Mouse (Mus musculus): ENCODE data around the gene Mtfp1. TPM values are rescaled to one million over a fixed set of nuclear protein-coding genes. Genes with fewer than 3 reads are reported as not detected.

The Mtfp1 gene
- polyA plus RNA-seq, 1 experiment from 2014 or later = 32.2 TPM

- Histone ChIP-seq H3K36me3 (no peaks in the 10 kb centered on the region), H3K27ac (no peak within 1 kb of the TSS), H3K9ac (no peak within 1 kb of the TSS), H3K9me3 (no peaks in the 10 kb centered on the region), H3K4me3 (replicated peaks) (no peak within 1 kb of the TSS), H3K4me2 (replicated peaks) (no peak within 1 kb of the TSS), H3K27me3 (replicated peaks) (peaks cover 6% of the 10 kb centered on the region; the same call in 1 of the 2 replicates), H3K4me1 (replicated peaks) (no peaks in the 10 kb centered on the region)
- no peak for ATAC-seq
- WGBS = 48% methylated on average over 5 of the region's 5 CpGs
Observed at GRCm38 (mm10) chr11:4064627-4065122, 30.6 kb downstream of the Mtfp1 start, which contains the start of gene Sec14l3. TSS of gene Sec14l3 (plus strand) at chr11:4064841.

- no peaks in the 10 kb centered on the region for H3K4me1 ChIP-seq (replicated peaks)
Observed at GRCm38 (mm10) chr11:4062981-4063380, 32.3 kb downstream of the Mtfp1 start.

GRCm38 (mm10) chr11:4062523-4062922 is 32.7 kb downstream of the Mtfp1 start:
- Histone ChIP-seq H3K27me3 (replicated peaks) (peaks cover 6% of the 10 kb centered on the region; the same call in 1 of the 2 replicates), H3K27ac (no peak overlapping the region), H3K36me3 (no peaks in the 10 kb centered on the region), H3K4me2 (replicated peaks) (no peak overlapping the region), H3K4me1 (replicated peaks) (no peaks in the 10 kb centered on the region), H3K4me3 (replicated peaks) (no peak overlapping the region), H3K9ac (no peak overlapping the region), H3K9me3 (no peaks in the 10 kb centered on the region)
- ATAC-seq = no peak
- 87% methylated on average over 4 of the region's 4 CpGs for WGBS

More at GRCm38 (mm10) chr11:4062981-4063380, 32.3 kb downstream of the Mtfp1 start:
- no peak overlapping the region for H3K4me3 ChIP-seq (replicated peaks)
- no peak overlapping the region for H3K9ac ChIP-seq
- WGBS = 45% methylated on average over 6 of the region's 6 CpGs
- no peak overlapping the region for H3K4me2 ChIP-seq (replicated peaks)
- H3K9me3 ChIP-seq = no peaks in the 10 kb centered on the region
- peaks cover 6% of the 10 kb centered on the region; the same call in 1 of the 2 replicates for H3K27me3 ChIP-seq (replicated peaks)
- no peak overlapping the region for H3K27ac ChIP-seq
- no peak for ATAC-seq
- H3K36me3 ChIP-seq = no peaks in the 10 kb centered on the region

GRCm38 (mm10) chr11:4060866-4061575 is 34.2 kb downstream of the Mtfp1 start:
- no peak for ATAC-seq
- no peak overlapping the region for H3K9ac ChIP-seq
- no peak overlapping the region for H3K27ac ChIP-seq
- no peaks in the 10 kb centered on the region for H3K36me3 ChIP-seq
- whole genome bisulfite sequencing = 60% methylated on average over 5 of the region's 5 CpGs
- H3K4me3 ChIP-seq (replicated peaks) = no peak overlapping the region
- H3K27me3 ChIP-seq (replicated peaks) = peaks cover 6% of the 10 kb centered on the region; the same call in 1 of the 2 replicates
- H3K4me2 ChIP-seq (replicated peaks) = no peak overlapping the region
- no peaks in the 10 kb centered on the region for H3K9me3 ChIP-seq
- H3K4me1 ChIP-seq (replicated peaks) = no peaks in the 10 kb centered on the region

GRCm38 (mm10) chr11:4053586-4053985 is 41.7 kb downstream of the Mtfp1 start:
- no peak overlapping the region for H3K4me3 ChIP-seq (replicated peaks)
- WGBS = 22% methylated on average over 5 of the region's 5 CpGs
- H3K9ac ChIP-seq = no peak overlapping the region
- no peaks in the 10 kb centered on the region for H3K27me3 ChIP-seq (replicated peaks)
- H3K27ac ChIP-seq = no peak overlapping the region
- peak; percentile 59; the same call in 1 of the 2 replicates for ATAC-seq
- H3K9me3 ChIP-seq = no peaks in the 10 kb centered on the region
- H3K4me1 ChIP-seq (replicated peaks) = no peaks in the 10 kb centered on the region
- H3K36me3 ChIP-seq = no peaks in the 10 kb centered on the region
- no peak overlapping the region for H3K4me2 ChIP-seq (replicated peaks)

GRCm38 (mm10) chr11:4048438-4048837 is 46.8 kb downstream of the Mtfp1 start:
- Histone ChIP-seq H3K4me2 (replicated peaks) (no peak overlapping the region), H3K9me3 (no peaks in the 10 kb centered on the region), H3K4me1 (replicated peaks) (no peaks in the 10 kb centered on the region), H3K9ac (no peak overlapping the region), H3K36me3 (no peaks in the 10 kb centered on the region), H3K27ac (no peak overlapping the region), H3K4me3 (replicated peaks) (no peak overlapping the region), H3K27me3 (replicated peaks) (no peaks in the 10 kb centered on the region)
- no peak for ATAC-seq
- 91% methylated on average over 6 of the region's 6 CpGs for whole genome bisulfite sequencing

GRCm38 (mm10) chr11:4047766-4048165 is 47.5 kb downstream of the Mtfp1 start:
- no peaks in the 10 kb centered on the region for H3K27me3 ChIP-seq (replicated peaks)

GRCm38 (mm10) chr11:4046526-4046925 is 48.7 kb downstream of the Mtfp1 start:
- Histone ChIP-seq H3K27me3 (replicated peaks) (no peaks in the 10 kb centered on the region), H3K9ac (no peak overlapping the region), H3K27ac (no peak overlapping the region), H3K4me1 (replicated peaks) (no peaks in the 10 kb centered on the region), H3K4me2 (replicated peaks) (no peak overlapping the region), H3K9me3 (no peaks in the 10 kb centered on the region), H3K36me3 (no peaks in the 10 kb centered on the region), H3K4me3 (replicated peaks) (no peak overlapping the region)
- ATAC-seq = 0 out of 2 replicates have a peak, but pooled peaks have one; percentile 43
- WGBS = 46% methylated on average over 5 of the region's 5 CpGs

More at GRCm38 (mm10) chr11:4047766-4048165, 47.5 kb downstream of the Mtfp1 start:
- 93% methylated on average over 2 of the region's 2 CpGs for WGBS
- no peak overlapping the region for H3K4me2 ChIP-seq (replicated peaks)
- no peaks in the 10 kb centered on the region for H3K9me3 ChIP-seq
- no peak overlapping the region for H3K9ac ChIP-seq
- no peak overlapping the region for H3K4me3 ChIP-seq (replicated peaks)
- ATAC-seq = no peak
- H3K27ac ChIP-seq = no peak overlapping the region
- no peaks in the 10 kb centered on the region for H3K4me1 ChIP-seq (replicated peaks)
- H3K36me3 ChIP-seq = no peaks in the 10 kb centered on the region

- H3K9ac ChIP-seq = no peak overlapping the region
- 92% methylated on average over 7 of the region's 7 CpGs for WGBS
- no peak overlapping the region for H3K4me2 ChIP-seq (replicated peaks)
- no peak overlapping the region for H3K27ac ChIP-seq
- no peaks in the 10 kb centered on the region for H3K36me3 ChIP-seq
- no peaks in the 10 kb centered on the region for H3K9me3 ChIP-seq
- no peaks in the 10 kb centered on the region for H3K4me1 ChIP-seq (replicated peaks)
- ATAC-seq = no peak
- H3K27me3 ChIP-seq (replicated peaks) = no peaks in the 10 kb centered on the region
- no peak overlapping the region for H3K4me3 ChIP-seq (replicated peaks)
Observed at GRCm38 (mm10) chr11:4043081-4043480, 52.2 kb downstream of the Mtfp1 start.

Other genes starting within 250 kb of the Mtfp1 start
- 0.50 and 1.1 TPM in 2 replicates for gene Osbp2, start 231.5 kb downstream of the Mtfp1 start, polyA plus RNA-seq (2015; fragmentation: Nextera tagmentation; extraction: Ambion mirVana)
- gene 4921536K21Rik, start 200.3 kb downstream of the Mtfp1 start, polyA plus RNA-seq (2015; fragmentation: Nextera tagmentation; extraction: Ambion mirVana) = 0.27 and 0.29 TPM in 2 replicates
- gene Dusp18, start 200.2 kb downstream of the Mtfp1 start, polyA plus RNA-seq (2015; fragmentation: Nextera tagmentation; extraction: Ambion mirVana) = 6.4 and 7.0 TPM in 2 replicates
- gene Slc35e4, start 180.8 kb downstream of the Mtfp1 start, polyA plus RNA-seq (2015; fragmentation: Nextera tagmentation; extraction: Ambion mirVana) = 3.2 and 3.4 TPM in 2 replicates
- gene Tcn2, start 163.3 kb downstream of the Mtfp1 start, polyA plus RNA-seq (2015; fragmentation: Nextera tagmentation; extraction: Ambion mirVana) = 57.5 and 63.7 TPM in 2 replicates
- 81.3 and 84.1 TPM in 2 replicates for gene Pes1, start 131.5 kb downstream of the Mtfp1 start, polyA plus RNA-seq (2015; fragmentation: Nextera tagmentation; extraction: Ambion mirVana)
- not detected in 2 replicates for gene 4930556J24Rik, start 118.7 kb downstream of the Mtfp1 start, polyA plus RNA-seq (2015; fragmentation: Nextera tagmentation; extraction: Ambion mirVana)
- 26.0 and 27.0 TPM in 2 replicates for gene Gal3st1, start 111.8 kb downstream of the Mtfp1 start, polyA plus RNA-seq (2015; fragmentation: Nextera tagmentation; extraction: Ambion mirVana)
- 0.52 and 0.63 TPM in 2 replicates for gene Sec14l4, start 64.0 kb downstream of the Mtfp1 start, polyA plus RNA-seq (2015; fragmentation: Nextera tagmentation; extraction: Ambion mirVana)
- gene Sec14l3, start 30.6 kb downstream of the Mtfp1 start, polyA plus RNA-seq (2015; fragmentation: Nextera tagmentation; extraction: Ambion mirVana) = not detected in 2 replicates
- 1.4 and 1.7 TPM in 2 replicates for gene Sec14l2, start 28.0 kb upstream of the Mtfp1 start, polyA plus RNA-seq (2015; fragmentation: Nextera tagmentation; extraction: Ambion mirVana)
- gene Rnf215, start 39.8 kb upstream of the Mtfp1 start, polyA plus RNA-seq (2015; fragmentation: Nextera tagmentation; extraction: Ambion mirVana) = 20.2 and 21.8 TPM in 2 replicates
- 3.7 and 3.8 TPM in 2 replicates for gene Ccdc157, start 64.8 kb upstream of the Mtfp1 start, polyA plus RNA-seq (2015; fragmentation: Nextera tagmentation; extraction: Ambion mirVana)
- 43.8 and 47.1 TPM in 2 replicates for gene Sf3a1, start 64.9 kb upstream of the Mtfp1 start, polyA plus RNA-seq (2015; fragmentation: Nextera tagmentation; extraction: Ambion mirVana)
- 32.3 and 32.4 TPM in 2 replicates for gene Tbc1d10a, start 91.3 kb upstream of the Mtfp1 start, polyA plus RNA-seq (2015; fragmentation: Nextera tagmentation; extraction: Ambion mirVana)
- 3.1 and 4.5 TPM in 2 replicates for gene Castor1, start 122.8 kb upstream of the Mtfp1 start, polyA plus RNA-seq (2015; fragmentation: Nextera tagmentation; extraction: Ambion mirVana)
- gene Osm, start 141.0 kb upstream of the Mtfp1 start, polyA plus RNA-seq (2015; fragmentation: Nextera tagmentation; extraction: Ambion mirVana) = 0.20 and 0.26 TPM in 2 replicates
- 0.62 and 0.92 TPM in 2 replicates for gene Lif, start 162.1 kb upstream of the Mtfp1 start, polyA plus RNA-seq (2015; fragmentation: Nextera tagmentation; extraction: Ambion mirVana)

All from intestine, embryonic 15.5 days (tissue).